Mouse (Mus musculus): ENCODE data around the gene Zmiz1.

DNA sequence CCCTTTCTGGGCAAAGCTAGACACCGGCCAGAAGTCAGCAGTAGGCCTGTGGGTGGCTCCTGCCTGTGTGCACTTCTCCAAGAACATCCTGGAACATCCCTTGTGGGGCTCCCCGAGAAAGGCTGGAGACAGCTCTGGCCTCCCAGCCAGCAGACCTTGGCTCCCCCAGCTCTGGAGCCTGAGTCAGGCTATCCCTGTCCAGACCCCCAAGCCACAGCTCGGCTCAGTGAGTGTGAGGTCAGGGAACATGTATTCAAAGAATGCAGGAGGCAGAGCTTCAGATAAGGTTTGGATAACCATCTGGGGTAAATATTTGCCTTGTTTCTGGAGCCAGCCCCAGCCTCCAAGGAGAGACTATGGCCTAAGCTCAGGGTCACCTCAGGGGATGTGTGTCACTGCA is 74.0 kb downstream of the Zmiz1 start:
- TF ChIP-seq CTCF (IDR thresholded peaks at IDR 0.05; ENCODE audit: insufficient read depth, low read length), result no peak
- no peak for TF ChIP-seq POLR2A (IDR thresholded peaks at IDR 0.05; ENCODE audit: borderline replicate concordance, extremely low read depth, low read depth, low read length)
